Mouse (Mus musculus) heart, postnatal 0 days (tissue): ENCODE results near the gene Tspoap1. TPM values are rescaled to one million over a fixed set of nuclear protein-coding genes. Genes with fewer than 3 reads are reported as not detected.

Experiments
- ATAC-seq: fragments of 200-750 bp; cut with Nextera tagmentation; 2 replicates; pipeline ENCODE4 v1.8.0; 2017; ENCODE audit warnings: low read depth, moderate number of reproducible peaks, moderate library complexity; ENCODE audit not compliant: insufficient read depth
- DNase-seq: peaks from one replicate; pipeline ENCODE4 v3.0.0-alpha.2; 2016; ENCODE audit warnings: low spot score
- H3K27ac ChIP-seq: fragments of 300-500 bp; sonication (generic); 2 replicates; pipeline ENCODE4 v1.5.1; 2014; ENCODE audit warnings: low read depth, mild to moderate bottlenecking
- H3K27me3 ChIP-seq: fragments of 300-500 bp; sonication (generic); 2 replicates; pipeline ENCODE4 v1.6.1; 2014; ENCODE audit warnings: low read length, mixed read lengths; ENCODE audit not compliant: control insufficient read depth, insufficient read depth
- H3K36me3 ChIP-seq: fragments of 300-500 bp; sonication (generic); replicated peaks from 2 replicates; pipeline ENCODE4 v1.6.1; 2014; ENCODE audit warnings: low read length, mixed read lengths; ENCODE audit not compliant: control insufficient read depth, insufficient read depth
- H3K4me1 ChIP-seq: fragments of 300-500 bp; sonication (generic); 2 replicates; pipeline ENCODE4 v1.6.1; 2014; ENCODE audit warnings: antibody characterized with exemption; ENCODE audit not compliant: control insufficient read depth, insufficient read depth
- H3K4me2 ChIP-seq: fragments of 300-500 bp; sonication (generic); 2 replicates; pipeline ENCODE4 v1.6.1; 2014; ENCODE audit warnings: low read depth, mild to moderate bottlenecking, low read length, moderate library complexity
- H3K4me3 ChIP-seq: fragments of 300-500 bp; sonication (generic); 2 replicates; pipeline ENCODE4 v1.5.1; 2014; ENCODE audit warnings: low read depth, low read length
- H3K9ac ChIP-seq: fragments of 300-500 bp; sonication (generic); replicated peaks from 2 replicates; pipeline ENCODE4 v1.6.1; 2014; ENCODE audit warnings: low read depth, low read length, mixed read lengths
- H3K9me3 ChIP-seq: fragments of 300-500 bp; sonication (generic); replicated peaks from 2 replicates; pipeline ENCODE4 v1.6.1; 2016; ENCODE audit warnings: low read length; ENCODE audit not compliant: control insufficient read depth
- CTCF ChIP-seq: IDR thresholded peaks from 2 replicates; pipeline ENCODE4 v1.5.1; 2016; ENCODE audit warnings: antibody characterized with exemption, control low read depth, low read depth
- EP300 ChIP-seq: IDR thresholded peaks from 2 replicates; pipeline ENCODE4 v1.6.1; 2016; ENCODE audit warnings: antibody characterized with exemption, low read depth
- WGBS: fragments of 180-500 bp; shearing (Covaris S2); extraction: QIAGEN DNeasy Blood & Tissue Kit; methylation state at CpG from one replicate; pipeline ENCODE4 v1.1.7; 2014; 5-methylcytosine and 5-hydroxymethylcytosine counted together
- polyA plus RNA-seq: library from polyadenylated mRNA; unstranded; fragments of >200 nt; fragmentation: Nextera tagmentation; extraction: Ambion mirVana; gene quantifications from 2 replicates; pipeline ENCODE4 v1.2.1, GENCODE M21; 2015
- total RNA-seq: library from RNA; depleted of rRNA; stranded (reverse); fragments of >200 nt; gene quantifications from 2 replicates; pipeline ENCODE4 v1.2.3, GENCODE M21; 2014; ENCODE audit warnings: low replicate concordance

Gene Tspoap1
- total and polyA plus RNA-seq, 2 experiments from 2014 or later: not detected

GRCm38 (mm10) chr11:87768745-87769144, 8.4 kb downstream of the Tspoap1 start:
- H3K27me3 ChIP-seq: peaks cover 47% of the 10 kb centered on the region
- ATAC-seq: no peak
- TF ChIP-seq CTCF (no peak), EP300 (no peak)

GRCm38 (mm10) chr11:87770989-87771388, 10.6 kb downstream of the Tspoap1 start:
- no peaks in the 10 kb centered on the region for H3K36me3 ChIP-seq
- no peaks in the 10 kb centered on the region for H3K9me3 ChIP-seq
- no peak overlapping the region for H3K4me3 ChIP-seq
- peaks cover 25% of the 10 kb centered on the region for H3K27me3 ChIP-seq
- WGBS: 41% methylated on average over 3 of the region's 3 CpGs
- H3K4me2 ChIP-seq: no peak overlapping the region
- TF ChIP-seq EP300 (no peak), CTCF (peak; percentile 70)
- DNase-seq (no peak), ATAC-seq (no peak)
- no peaks in the 10 kb centered on the region for H3K4me1 ChIP-seq
- no peak overlapping the region for H3K9ac ChIP-seq
- H3K27ac ChIP-seq: no peak overlapping the region

More at GRCm38 (mm10) chr11:87768745-87769144, 8.4 kb downstream of the Tspoap1 start:
- Histone ChIP-seq H3K4me2 (no peak overlapping the region), H3K27ac (no peak overlapping the region), H3K9me3 (no peaks in the 10 kb centered on the region), H3K36me3 (no peaks in the 10 kb centered on the region), H3K4me1 (no peaks in the 10 kb centered on the region), H3K4me3 (no peak overlapping the region), H3K9ac (no peak overlapping the region)
- DNase-seq: no peak
- 74% methylated on average over 4 of the region's 4 CpGs for WGBS

GRCm38 (mm10) chr11:87772354-87772753, 12.0 kb downstream of the Tspoap1 start:
- Histone ChIP-seq H3K36me3 (no peaks in the 10 kb centered on the region), H3K4me1 (no peaks in the 10 kb centered on the region), H3K9ac (no peak overlapping the region), H3K4me3 (no peak overlapping the region), H3K4me2 (no peak overlapping the region), H3K27ac (no peak overlapping the region), H3K9me3 (no peaks in the 10 kb centered on the region), H3K27me3 (peaks cover 22% of the 10 kb centered on the region)
- TF ChIP-seq CTCF (no peak), EP300 (no peak)
- DNase-seq (no peak), ATAC-seq (no peak)
- WGBS: 78% methylated on average over 3 of the region's 3 CpGs

- TF ChIP-seq EP300 (no peak), CTCF (no peak)
- no peaks in the 10 kb centered on the region for H3K9me3 ChIP-seq
- H3K27ac ChIP-seq: no peak overlapping the region
- DNase-seq (no peak), ATAC-seq (peak; percentile 62; the same call in 1 of the 2 replicates)
- peak overlapping the region; percentile 59 for H3K4me2 ChIP-seq
- H3K9ac ChIP-seq: peak overlapping the region; percentile 8; the same call in 1 of the 2 replicates
- peaks cover 6% of the 10 kb centered on the region; the same call in 1 of the 2 replicates for H3K4me1 ChIP-seq
- peak overlapping the region; percentile 28 for H3K4me3 ChIP-seq
- H3K36me3 ChIP-seq: no peaks in the 10 kb centered on the region
- 11% methylated on average over 32 of the region's 32 CpGs for WGBS
- peaks cover 46% of the 10 kb centered on the region for H3K27me3 ChIP-seq
Observed at GRCm38 (mm10) chr11:87778100-87778765, 17.9 kb downstream of the Tspoap1 start.

GRCm38 (mm10) chr11:87778915-87779314, 18.6 kb downstream of the Tspoap1 start:
- ATAC-seq: no peak
- Histone ChIP-seq H3K4me3 (peak overlapping the region; percentile 28), H3K4me1 (peaks cover 6% of the 10 kb centered on the region; the same call in 1 of the 2 replicates), H3K27me3 (peaks cover 46% of the 10 kb centered on the region), H3K9ac (peak overlapping the region; percentile 8; the same call in 1 of the 2 replicates), H3K9me3 (no peaks in the 10 kb centered on the region), H3K4me2 (peak overlapping the region; percentile 59), H3K36me3 (no peaks in the 10 kb centered on the region), H3K27ac (no peak overlapping the region)
- no peak for DNase-seq
- TF ChIP-seq CTCF (no peak), EP300 (no peak)
- 41% methylated on average over 12 of the region's 12 CpGs for WGBS
